Mouse (Mus musculus) embryonic facial prominence, embryonic 15.5 days (tissue): ENCODE measurements around the gene Snx11. TPM values are rescaled to one million over a fixed set of nuclear protein-coding genes. Genes with fewer than 3 reads are reported as not detected.

Experiments used
- ATAC-seq: fragments of 200-750 bp; cut with Nextera tagmentation; 2 replicates; pipeline ENCODE4 v1.8.0; 2017; ENCODE audit warnings: low read depth, moderate TSS enrichment; ENCODE audit not compliant: insufficient number of reproducible peaks, low FRiP score, low TSS enrichment
- H3K27ac ChIP-seq: fragments of 300-500 bp; sonication (generic); replicated peaks from 2 replicates; pipeline ENCODE4 v1.5.1; 2015; ENCODE audit warnings: mild to moderate bottlenecking, inconsistent platforms
- H3K27me3 ChIP-seq: fragments of 300-500 bp; sonication (generic); 2 replicates; pipeline ENCODE4 v1.6.1; 2015; ENCODE audit warnings: inconsistent platforms
- H3K36me3 ChIP-seq: fragments of 300-500 bp; sonication (generic); 2 replicates; pipeline ENCODE4 v1.6.1; 2015; ENCODE audit warnings: mild to moderate bottlenecking, inconsistent platforms
- H3K4me1 ChIP-seq: fragments of 300-500 bp; sonication (generic); 2 replicates; pipeline ENCODE4 v1.6.1; 2015; ENCODE audit warnings: inconsistent platforms
- H3K4me2 ChIP-seq: fragments of 300-500 bp; sonication (generic); replicated peaks from 2 replicates; pipeline ENCODE4 v1.6.1; 2015; ENCODE audit warnings: mild to moderate bottlenecking, inconsistent platforms
- H3K4me3 ChIP-seq: fragments of 300-500 bp; sonication (generic); replicated peaks from 2 replicates; pipeline ENCODE4 v1.5.1; 2015; ENCODE audit warnings: mild to moderate bottlenecking, inconsistent platforms
- H3K9ac ChIP-seq: fragments of 300-500 bp; sonication (generic); 2 replicates; pipeline ENCODE4 v1.6.1; 2015; ENCODE audit warnings: inconsistent platforms
- H3K9me3 ChIP-seq: fragments of 300-500 bp; sonication (generic); replicated peaks from 2 replicates; pipeline ENCODE4 v1.6.1; 2016; ENCODE audit warnings: inconsistent platforms
- WGBS: fragments of 180-500 bp; shearing (Covaris S2); methylation state at CpG from one replicate; pipeline ENCODE4 v1.1.7; 2015; 5-methylcytosine and 5-hydroxymethylcytosine counted together
- polyA plus RNA-seq: library from polyadenylated mRNA; unstranded; fragments of >200 nt; fragmentation: Nextera tagmentation; extraction: Ambion mirVana; gene quantifications from 2 replicates; pipeline ENCODE4 v1.2.1, GENCODE M21; 2015

Gene Snx11
- polyA plus RNA-seq, 1 experiment from 2014 or later, result 23.8 TPM

DNA sequence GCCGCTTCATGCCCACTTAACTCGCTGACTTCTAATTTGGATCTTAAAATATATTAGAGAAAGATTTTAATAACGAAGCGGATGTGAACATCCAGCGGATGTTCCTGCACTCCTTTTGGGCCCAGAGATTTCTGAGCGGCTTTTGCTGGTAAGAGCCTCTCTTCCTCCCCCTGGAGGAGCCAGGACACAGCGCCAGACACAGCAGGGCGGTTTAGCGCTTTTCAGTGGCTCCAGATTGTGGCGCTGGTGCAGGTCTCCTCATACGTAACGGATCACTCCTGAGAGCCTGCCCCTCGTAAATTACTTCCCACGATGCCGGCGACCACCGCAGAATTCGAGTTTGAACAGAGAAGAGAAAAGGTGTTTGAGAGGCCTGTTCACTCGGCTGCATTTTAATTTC lies 41.5 kb downstream of the Snx11 start:
- Histone ChIP-seq H3K4me1 (peaks cover 4% of the 10 kb centered on the region; the same call in 1 of the 2 replicates), H3K4me3 (peak overlapping the region; percentile 14), H3K36me3 (no peaks in the 10 kb centered on the region), H3K27ac (no peak overlapping the region), H3K27me3 (peaks cover 26% of the 10 kb centered on the region), H3K4me2 (peak overlapping the region; percentile 42), H3K9ac (peak overlapping the region; percentile 0; the same call in 1 of the 2 replicates), H3K9me3 (no peaks in the 10 kb centered on the region)
- under 1% methylated on average over 19 of the region's 19 CpGs for WGBS
- ATAC-seq, result no peak

DNA sequence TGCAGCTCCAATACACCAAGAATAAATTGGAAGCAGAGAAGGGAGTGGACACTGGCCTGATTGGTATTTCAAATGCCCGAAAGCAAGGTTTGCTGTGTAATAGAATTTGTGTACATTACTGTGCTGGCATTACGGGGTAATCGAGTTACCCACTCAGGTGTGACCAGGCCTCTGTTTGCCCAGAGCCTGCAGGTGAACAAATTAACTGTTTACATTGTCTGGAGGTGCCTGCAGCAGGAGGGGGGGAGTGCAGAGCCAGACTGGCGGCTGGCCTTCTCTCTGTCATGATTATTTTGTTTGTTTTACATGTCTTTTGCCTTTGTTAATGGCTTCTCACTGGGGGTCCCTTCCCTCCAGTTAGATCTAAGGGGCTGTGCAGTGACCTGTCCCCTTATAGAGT lies 44.7 kb downstream of the Snx11 start:
- Histone ChIP-seq H3K27ac (no peak overlapping the region), H3K4me1 (peaks cover 4% of the 10 kb centered on the region; the same call in 1 of the 2 replicates), H3K9ac (no peak overlapping the region), H3K9me3 (no peaks in the 10 kb centered on the region), H3K36me3 (no peaks in the 10 kb centered on the region), H3K4me2 (no peak overlapping the region), H3K27me3 (peaks cover 12% of the 10 kb centered on the region), H3K4me3 (no peak overlapping the region)
- 39% methylated on average over 4 of the region's 4 CpGs for WGBS
- ATAC-seq, result no peak

DNA sequence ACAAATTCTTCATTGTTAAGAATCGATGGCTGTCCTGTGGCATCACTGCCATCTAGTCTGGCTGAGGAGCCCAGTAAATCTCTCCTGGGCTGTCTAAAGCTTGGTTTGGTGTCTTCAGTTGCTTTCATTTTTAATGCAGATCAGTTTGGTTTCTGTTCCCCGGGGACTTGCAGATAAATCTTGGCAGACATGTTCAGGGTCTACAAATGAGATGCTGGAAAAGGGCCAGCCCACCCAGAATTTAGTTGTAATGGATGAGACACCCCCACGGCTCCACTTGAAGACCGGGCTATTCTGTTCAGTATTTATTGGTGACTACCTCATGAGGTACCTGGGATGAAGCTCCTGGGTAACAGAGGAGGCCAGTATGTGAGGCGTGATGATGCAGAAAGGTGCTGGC lies 47.0 kb downstream of the Snx11 start:
- no peak overlapping the region for H3K9ac ChIP-seq
- no peaks in the 10 kb centered on the region; the same call in 1 of the 2 replicates for H3K27me3 ChIP-seq
- H3K36me3 ChIP-seq, result no peaks in the 10 kb centered on the region
- H3K4me3 ChIP-seq, result no peak overlapping the region
- H3K4me1 ChIP-seq, result no peaks in the 10 kb centered on the region
- no peak for ATAC-seq
- WGBS, result 74% methylated on average over 5 of the region's 5 CpGs
- H3K27ac ChIP-seq, result no peak overlapping the region
- no peaks in the 10 kb centered on the region for H3K9me3 ChIP-seq
- H3K4me2 ChIP-seq, result no peak overlapping the region

DNA sequence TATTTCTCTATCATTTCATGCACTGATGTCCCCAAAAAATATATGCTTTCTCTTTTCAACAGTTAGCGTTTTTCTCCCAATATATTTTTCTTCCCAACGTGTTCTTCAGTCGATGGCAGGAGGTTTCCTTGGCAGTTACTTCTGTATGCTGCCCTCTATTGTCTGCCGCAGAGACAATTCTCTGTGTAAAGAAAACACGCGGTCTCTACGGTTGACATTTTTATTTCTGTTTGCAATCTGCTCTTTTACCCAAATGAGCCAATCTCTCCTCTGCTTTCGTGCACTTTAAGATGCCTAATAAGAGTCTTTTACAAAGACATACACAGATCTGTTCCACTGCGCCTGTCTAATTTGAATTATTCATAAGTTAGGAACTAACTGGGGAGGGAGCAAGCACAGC lies 47.9 kb downstream of the Snx11 start:
- Histone ChIP-seq H3K36me3 (no peaks in the 10 kb centered on the region), H3K9ac (no peak overlapping the region), H3K4me3 (no peak overlapping the region), H3K9me3 (no peaks in the 10 kb centered on the region), H3K27ac (no peak overlapping the region), H3K4me1 (no peaks in the 10 kb centered on the region), H3K27me3 (no peaks in the 10 kb centered on the region; the same call in 1 of the 2 replicates), H3K4me2 (no peak overlapping the region)
- ATAC-seq, result no peak
- 46% methylated on average over 9 of the region's 9 CpGs for WGBS

DNA sequence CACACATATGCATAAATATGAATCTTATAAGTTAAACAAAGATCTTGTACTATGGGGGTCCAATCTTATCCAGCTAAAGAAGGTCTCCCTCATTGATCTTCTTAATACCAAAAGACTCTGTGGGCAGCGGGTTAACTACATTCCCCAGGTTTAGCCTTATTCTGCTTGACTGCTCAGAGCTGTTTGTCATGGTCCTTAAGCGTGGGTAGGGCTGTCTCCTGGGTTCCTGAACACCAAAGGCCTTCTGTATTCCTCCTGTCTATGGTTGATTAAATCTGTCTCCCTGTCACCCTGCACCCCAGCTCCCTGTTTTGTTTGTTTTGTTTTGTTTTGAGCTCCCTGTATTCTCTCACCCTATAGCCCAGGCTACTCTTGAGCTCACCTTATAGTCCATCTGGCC lies 48.8 kb downstream of the Snx11 start:
- ATAC-seq, result no peak
- Histone ChIP-seq H3K9ac (no peak overlapping the region), H3K27me3 (no peaks in the 10 kb centered on the region; the same call in 1 of the 2 replicates), H3K4me3 (no peak overlapping the region), H3K4me1 (no peaks in the 10 kb centered on the region), H3K27ac (no peak overlapping the region), H3K9me3 (no peaks in the 10 kb centered on the region), H3K36me3 (no peaks in the 10 kb centered on the region), H3K4me2 (no peak overlapping the region)
- 57% methylated on average over 2 of the region's 2 CpGs for WGBS

DNA sequence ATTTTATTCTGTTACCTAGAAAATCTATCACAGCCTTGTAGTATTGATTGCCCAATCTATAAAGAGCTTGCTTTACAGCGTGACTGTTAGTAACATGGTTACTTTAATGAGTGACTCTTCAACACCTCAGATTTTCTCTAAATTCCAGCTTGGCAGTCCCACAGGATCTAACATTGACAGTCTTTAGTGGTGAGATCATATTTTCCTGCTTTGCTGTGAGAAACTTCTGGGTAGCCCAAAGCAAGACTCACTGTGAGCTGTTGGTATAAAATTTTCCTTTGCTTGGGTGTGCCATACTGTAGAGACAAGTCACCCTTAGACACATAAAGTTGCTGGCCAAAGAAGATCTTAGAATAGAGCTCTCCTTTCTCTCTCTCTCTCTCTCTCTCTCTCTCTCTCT lies 51.5 kb downstream of the Snx11 start:
- Histone ChIP-seq H3K9me3 (no peaks in the 10 kb centered on the region), H3K4me1 (no peaks in the 10 kb centered on the region), H3K36me3 (no peaks in the 10 kb centered on the region), H3K9ac (no peak overlapping the region), H3K4me3 (no peak overlapping the region), H3K27me3 (no peaks in the 10 kb centered on the region), H3K4me2 (no peak overlapping the region), H3K27ac (no peak overlapping the region)
- WGBS, result 68% methylated on average over 1 of the region's 1 CpGs
- no peak for ATAC-seq

DNA sequence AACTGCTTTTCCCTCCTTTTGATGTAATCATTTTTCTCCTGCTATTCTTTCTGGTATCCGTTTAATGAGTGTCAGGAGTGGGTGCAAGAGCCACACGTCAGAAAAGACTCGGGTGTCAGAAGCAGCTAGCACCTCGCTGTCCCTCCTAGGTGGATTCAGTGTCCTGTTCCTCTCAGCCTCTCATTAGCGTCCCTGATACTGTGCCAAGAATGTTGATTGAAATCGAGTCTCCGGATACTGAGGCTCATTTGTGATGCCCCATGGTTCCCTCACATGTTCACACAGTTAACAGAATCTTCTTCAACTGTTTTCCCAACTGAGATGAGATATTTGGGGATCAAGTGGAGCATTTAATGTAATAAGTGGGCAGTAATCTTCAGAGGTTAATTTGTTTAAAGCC lies 58.8 kb downstream of the Snx11 start:
- H3K27ac ChIP-seq, result no peak overlapping the region
- H3K4me2 ChIP-seq, result no peak overlapping the region
- H3K36me3 ChIP-seq, result no peaks in the 10 kb centered on the region
- H3K4me3 ChIP-seq, result no peak overlapping the region
- 52% methylated on average over 7 of the region's 7 CpGs for WGBS
- H3K4me1 ChIP-seq, result no peaks in the 10 kb centered on the region
- no peak for ATAC-seq
- H3K27me3 ChIP-seq, result no peaks in the 10 kb centered on the region
- H3K9me3 ChIP-seq, result no peaks in the 10 kb centered on the region
- no peak overlapping the region for H3K9ac ChIP-seq

Other genes starting within 250 kb of the Snx11 start
- 93.4 and 102 TPM in 2 replicates for gene Cbx1, start 11.6 kb upstream of the Snx11 start, polyA plus RNA-seq
- 71.7 and 76.0 TPM in 2 replicates for gene Nfe2l1, start 52.4 kb upstream of the Snx11 start, polyA plus RNA-seq
- gene Copz2, start 72.3 kb upstream of the Snx11 start, polyA plus RNA-seq, result 191 and 194 TPM in 2 replicates
- gene Cdk5rap3, start 138.9 kb upstream of the Snx11 start, polyA plus RNA-seq, result 77.7 and 82.3 TPM in 2 replicates
- gene Prr15l, start 150.5 kb upstream of the Snx11 start, polyA plus RNA-seq, result 5.6 and 6.1 TPM in 2 replicates
- 28.2 and 30.5 TPM in 2 replicates for gene Pnpo, start 166.4 kb upstream of the Snx11 start, polyA plus RNA-seq
- gene Sp2, start 205.4 kb upstream of the Snx11 start, polyA plus RNA-seq, result 16.8 and 17.9 TPM in 2 replicates
- gene Sp6, start 235.8 kb upstream of the Snx11 start, polyA plus RNA-seq, result 18.5 and 26.7 TPM in 2 replicates